Mouse (Mus musculus) cerebellum, adult 2 months (tissue): ENCODE measurements at regions not wholly inside any gene's neighbourhood (a gene's known extent, or its start where the extent isn't known, plus 50 kb on each side); places are given as distances from the start of the nearest gene placed in this dataset.

Experiments used
- CTCF ChIP-seq: fragments of 200-500 bp; IDR thresholded peaks from 2 replicates; pipeline ENCODE4 v1.5.1; 2011; ENCODE audit warnings: low read depth, mild to moderate bottlenecking, control low read depth, low read length, moderate library complexity, borderline replicate concordance; ENCODE audit not compliant: insufficient read depth
- POLR2A ChIP-seq: fragments of 200-500 bp; IDR thresholded peaks from 2 replicates; pipeline ENCODE4 v1.6.1; 2011; ENCODE audit warnings: low read length, control low read depth, borderline replicate concordance; ENCODE audit not compliant: insufficient read depth

DNA sequence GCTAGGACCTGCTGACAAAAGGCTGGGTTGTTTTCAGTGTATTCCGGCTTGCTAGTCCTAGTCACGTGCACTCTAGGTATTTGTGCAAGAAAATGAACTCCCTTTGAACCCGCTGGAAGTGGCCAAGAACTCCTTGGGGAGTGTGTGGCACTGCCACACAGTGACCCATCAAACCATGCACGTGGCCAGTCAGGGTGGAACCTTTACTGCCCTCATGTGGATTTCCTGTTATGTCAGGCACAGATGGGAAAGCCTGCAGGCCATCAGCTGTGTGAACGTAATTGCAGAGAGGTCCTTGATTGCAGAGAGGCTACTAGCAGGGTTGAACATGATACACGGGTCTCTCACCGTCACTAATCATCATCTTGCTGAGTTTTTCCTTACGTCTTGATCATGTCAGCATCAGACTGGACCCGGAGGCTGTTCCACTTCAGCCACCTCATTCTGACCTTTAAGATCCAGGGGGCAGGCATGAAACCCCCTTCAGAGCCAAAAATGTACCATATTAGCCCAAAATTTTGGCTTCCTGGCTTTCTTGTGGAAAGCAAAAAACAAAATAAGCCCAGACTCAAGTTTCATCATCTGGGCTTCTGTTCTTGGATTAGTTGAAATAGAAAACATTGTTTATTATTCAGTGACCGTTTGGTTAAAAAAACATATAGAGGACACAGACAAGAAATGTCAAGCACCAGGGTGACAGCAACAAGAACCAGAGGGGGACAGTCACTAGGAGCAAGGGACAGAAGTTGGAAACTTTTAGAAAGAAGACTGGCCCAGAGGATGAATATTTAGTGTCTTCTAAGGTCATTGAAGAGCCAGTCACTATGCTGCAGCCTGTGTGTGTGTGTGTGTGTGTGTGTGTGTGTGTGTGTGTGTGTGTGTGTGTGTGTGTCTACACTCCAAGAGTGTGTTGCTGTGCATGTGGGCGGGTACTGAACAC, 75.0 kb downstream of the Fam110c start:
- no peak for TF ChIP-seq CTCF
- no peak for TF ChIP-seq POLR2A
